Mouse (Mus musculus) liver, adult 10 weeks (tissue): ENCODE measurements around the gene Gm2012. TPM values are rescaled to one million over a fixed set of nuclear protein-coding genes. Genes with fewer than 3 reads are reported as not detected.

ENCODE experiments used
- polyA plus RNA-seq: library from polyadenylated mRNA; stranded (reverse); fragments of 350-450 nt; fragmentation: Illumina TruSeq; extraction: RNeasy Lipid Tissue Mini Kit (QIAGEN cat#74804); gene quantifications from one replicate; pipeline ENCODE4 v1.2.3, GENCODE M21; 2014; ENCODE audit warnings: low read depth, low replicate concordance

Gm2012 gene
- not detected for polyA plus RNA-seq

DNA sequence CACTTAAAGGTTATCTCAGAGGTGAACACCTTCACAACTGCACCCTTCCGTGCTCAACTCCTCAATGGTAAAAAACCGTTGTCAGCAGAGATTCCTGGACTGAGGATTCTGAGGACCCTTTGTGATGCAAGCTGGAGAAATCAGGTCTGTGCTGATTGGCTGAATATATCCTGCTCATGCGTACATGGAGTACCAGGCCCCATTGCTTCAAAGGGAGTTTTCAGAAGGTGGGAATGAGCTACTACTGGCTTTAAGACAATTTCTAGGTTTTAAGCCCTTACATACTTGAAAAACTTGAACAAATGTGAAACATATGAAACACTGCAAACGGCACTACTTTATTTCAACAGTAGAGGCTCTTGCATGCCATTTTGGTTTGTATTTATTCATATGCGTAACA lies at the start of gene Gm2012:
Gm2012 (minus strand) TSS at position 101 of the 400 bp plus-strand sequence.

Other genes with a start within 250 kb of the Gm2012 start
- not detected for gene Gm5168, start 180.3 kb downstream of the Gm2012 start, polyA plus RNA-seq
- gene Gm2030, start 78.7 kb upstream of the Gm2012 start, polyA plus RNA-seq, result not detected